Mouse (Mus musculus): ENCODE data around the gene Nr2e1. TPM values are rescaled to one million over a fixed set of nuclear protein-coding genes. Genes with fewer than 3 reads are reported as not detected.

Gene Nr2e1
- polyA plus RNA-seq, 1 experiment = not detected

GRCm38 (mm10) chr10:42546507-42546906 lies 36.9 kb downstream of the Nr2e1 start:
- DNase-seq (ENCODE audit: low spot score) = no peak

GRCm38 (mm10) chr10:42545707-42546503 lies 37.5 kb downstream of the Nr2e1 start:
- DNase-seq (ENCODE audit: low spot score) = no peak

GRCm38 (mm10) chr10:42537571-42538316 lies 45.7 kb downstream of the Nr2e1 start:
- no peak for DNase-seq (ENCODE audit: low spot score)

GRCm38 (mm10) chr10:42533836-42534453 lies 49.5 kb downstream of the Nr2e1 start:
- DNase-seq (ENCODE audit: low spot score) = no peak

GRCm38 (mm10) chr10:42525682-42526081 lies 57.8 kb downstream of the Nr2e1 start:
- no peak for DNase-seq (ENCODE audit: low spot score)

GRCm38 (mm10) chr10:42523556-42524162 lies 59.8 kb downstream of the Nr2e1 start:
- DNase-seq (ENCODE audit: low spot score) = no peak

- DNase-seq (ENCODE audit: low spot score) = no peak
Measured at GRCm38 (mm10) chr10:42522912-42523311, 60.5 kb downstream of the Nr2e1 start.

- DNase-seq (ENCODE audit: low spot score) = no peak
Measured at GRCm38 (mm10) chr10:42521315-42521981, 62.0 kb downstream of the Nr2e1 start.

GRCm38 (mm10) chr10:42518363-42518762 lies 65.1 kb downstream of the Nr2e1 start:
- no peak for DNase-seq (ENCODE audit: low spot score)

GRCm38 (mm10) chr10:42514125-42514524 lies 69.3 kb downstream of the Nr2e1 start:
- no peak for DNase-seq (ENCODE audit: low spot score)

Other genes starting within 250 kb of the Nr2e1 start
- gene Afg1l, start 105.1 kb downstream of the Nr2e1 start, polyA plus RNA-seq (2012; rRNA removed) = 9.5 and 10.3 TPM in 2 replicates
- gene Snx3, start 81.6 kb downstream of the Nr2e1 start, polyA plus RNA-seq (2012; rRNA removed) = 241 and 261 TPM in 2 replicates
- gene Ostm1, start 190 bp upstream of the Nr2e1 start, polyA plus RNA-seq (2012; rRNA removed) = 30.1 and 33.5 TPM in 2 replicates
- 50.6 and 63.2 TPM in 2 replicates for gene Sec63, start 177.9 kb upstream of the Nr2e1 start, polyA plus RNA-seq (2012; rRNA removed)

Data from urinary bladder, adult 2 months (tissue).